Mouse (Mus musculus) forelimb bud, embryonic 11.5 days (tissue): Measurements from ENCODE around the gene Shbg.

Experiments
- DNase-seq: peaks from one replicate; pipeline ENCODE4 v3.0.0-alpha.2; 2012; ENCODE audit warnings: low read depth, low spot score

The Shbg gene

DNA sequence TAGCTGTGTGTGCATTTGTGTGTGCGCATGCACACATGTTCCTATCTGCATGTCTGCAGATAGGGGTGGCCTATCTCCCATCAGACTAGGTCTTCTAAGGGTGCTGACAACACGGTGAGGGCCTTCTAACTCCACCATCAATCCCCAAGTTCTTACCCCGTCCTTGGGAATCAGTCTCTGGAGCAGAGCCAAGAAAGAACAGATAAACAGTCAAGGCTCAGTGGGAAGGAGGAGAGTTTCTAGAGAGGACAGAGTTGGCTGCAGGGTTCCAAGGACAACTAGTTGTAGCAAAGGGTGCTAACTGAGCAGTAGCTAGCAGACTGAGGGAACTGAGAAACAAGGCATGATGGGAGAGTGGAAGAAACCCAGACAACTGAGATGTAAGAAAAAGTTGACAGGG, 15.9 kb downstream of the Shbg start:
- DNase-seq = no peak

- DNase-seq = peak; percentile 35
Observed at GRCm38 (mm10) chr11:69600098-69600497, 17.6 kb downstream of the Shbg start.

- DNase-seq = no peak
Observed at GRCm38 (mm10) chr11:69599436-69599835, 18.3 kb downstream of the Shbg start.

DNA sequence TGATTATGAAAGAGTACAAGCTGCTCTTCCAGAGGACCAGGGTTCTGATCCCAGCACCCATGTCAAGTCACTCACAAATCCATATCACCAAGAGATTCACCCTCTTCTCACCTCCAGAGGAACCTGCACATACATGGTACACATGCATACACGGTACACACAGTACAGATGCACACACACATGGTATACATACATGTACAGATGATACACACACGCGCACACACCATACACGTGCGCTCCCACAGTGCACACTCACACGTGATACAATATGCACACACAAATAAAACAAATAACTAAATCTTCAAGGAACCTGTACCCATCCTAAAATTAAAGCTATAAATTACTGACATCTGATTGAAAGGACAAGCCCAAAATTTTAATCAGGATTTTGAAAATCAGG, 22.9 kb downstream of the Shbg start:
- no peak for DNase-seq

DNA sequence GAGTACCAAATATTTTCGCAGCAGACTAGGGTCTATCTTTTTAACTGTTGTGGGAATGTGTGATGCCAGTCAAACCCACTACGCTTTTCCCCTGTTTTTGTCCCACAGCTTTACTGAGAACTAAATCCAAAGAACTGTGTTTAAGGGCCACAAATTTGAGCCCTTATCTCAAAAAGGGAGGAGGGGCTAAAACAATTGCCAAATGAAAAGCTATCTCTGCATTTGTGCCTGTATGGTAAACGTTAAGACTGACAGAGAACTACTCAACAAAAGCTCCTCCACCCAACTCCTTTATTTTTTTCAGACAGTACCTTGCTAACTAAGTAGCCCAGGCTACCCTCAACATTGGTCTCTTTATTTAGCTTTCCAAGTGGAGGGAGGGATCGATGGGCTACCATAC, 24.9 kb downstream of the Shbg start:
- no peak for DNase-seq

- DNase-seq = no peak
Observed at GRCm38 (mm10) chr11:69591899-69592637, 25.6 kb downstream of the Shbg start.

DNA sequence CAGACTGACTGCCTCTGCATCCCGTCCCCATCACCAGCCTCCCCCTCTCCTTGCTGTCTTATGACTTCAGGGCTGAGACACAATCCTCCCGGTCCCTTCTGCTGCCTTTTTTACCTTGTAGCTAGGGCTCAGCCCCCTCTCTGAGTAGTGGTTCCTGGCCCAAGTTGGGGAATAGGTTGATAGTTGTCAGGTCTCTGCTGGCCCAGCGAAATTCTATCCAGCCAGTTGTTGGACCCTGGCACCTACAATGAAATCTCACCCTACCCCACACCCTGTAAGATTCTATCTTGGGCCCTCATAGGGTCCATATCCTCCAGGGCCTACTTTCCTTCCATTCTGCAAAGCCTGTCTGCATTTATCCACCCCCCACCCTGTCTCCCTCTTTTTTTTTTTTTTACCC, 26.3 kb downstream of the Shbg start:
- no peak for DNase-seq

GRCm38 (mm10) chr11:69590622-69591021, 27.1 kb downstream of the Shbg start:
- no peak for DNase-seq

DNA sequence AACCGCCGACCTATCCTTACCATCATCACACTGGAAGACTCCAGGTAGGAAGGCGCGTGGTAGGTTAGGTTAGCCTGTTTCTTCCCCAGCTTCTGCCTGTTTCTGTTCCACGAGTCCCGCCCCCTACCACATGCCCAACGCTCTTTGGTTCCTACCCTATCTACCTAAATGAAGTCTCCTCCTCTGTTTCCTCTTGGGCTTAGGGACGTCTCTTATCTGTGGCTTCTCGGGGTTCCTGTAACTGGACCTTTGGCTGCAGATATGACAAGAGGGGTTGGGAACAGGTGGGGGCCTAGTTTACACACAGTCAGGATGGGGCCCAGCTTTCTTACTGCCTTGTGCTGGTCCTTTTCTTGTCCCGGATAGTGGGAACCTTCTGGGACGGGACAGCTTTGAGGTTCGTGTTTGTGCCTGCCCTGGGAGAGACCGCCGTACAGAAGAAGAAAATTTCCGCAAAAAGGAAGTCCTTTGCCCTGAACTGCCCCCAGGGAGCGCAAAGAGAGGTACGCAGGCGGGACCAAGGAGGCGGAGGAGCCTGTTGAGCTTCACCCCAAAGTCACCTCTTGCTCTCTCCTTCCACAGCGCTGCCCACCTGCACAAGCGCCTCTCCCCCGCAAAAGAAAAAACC, 28.4 kb downstream of the Shbg start:
- DNase-seq = no peak

- DNase-seq = no peak
Observed at GRCm38 (mm10) chr11:69585718-69586325, 31.9 kb downstream of the Shbg start.

DNA sequence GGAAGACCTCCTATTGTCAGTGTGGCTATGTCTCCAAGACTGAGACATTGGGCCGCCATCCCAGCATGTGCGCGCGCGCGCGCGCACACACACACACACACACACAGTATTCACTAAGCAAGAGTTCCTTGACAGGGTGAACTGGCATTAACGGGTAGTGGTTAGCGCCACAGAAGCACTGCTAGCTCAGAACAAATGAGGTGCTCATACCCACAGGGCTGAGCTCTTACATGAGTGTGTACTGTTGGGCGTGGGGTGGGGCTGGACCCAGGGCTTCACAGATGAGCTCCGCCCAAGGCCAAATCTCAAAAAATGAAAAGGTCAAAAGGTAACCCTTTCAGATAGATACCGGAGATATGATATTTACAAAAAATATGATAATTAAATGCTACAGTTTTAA, 32.8 kb downstream of the Shbg start:
- DNase-seq = no peak

- DNase-seq = no peak
Observed at GRCm38 (mm10) chr11:69584008-69584407, 33.7 kb downstream of the Shbg start.

GRCm38 (mm10) chr11:69582230-69582805, 35.4 kb downstream of the Shbg start:
- DNase-seq = no peak

- DNase-seq = no peak
Observed at GRCm38 (mm10) chr11:69581814-69582213, 35.9 kb downstream of the Shbg start.

DNA sequence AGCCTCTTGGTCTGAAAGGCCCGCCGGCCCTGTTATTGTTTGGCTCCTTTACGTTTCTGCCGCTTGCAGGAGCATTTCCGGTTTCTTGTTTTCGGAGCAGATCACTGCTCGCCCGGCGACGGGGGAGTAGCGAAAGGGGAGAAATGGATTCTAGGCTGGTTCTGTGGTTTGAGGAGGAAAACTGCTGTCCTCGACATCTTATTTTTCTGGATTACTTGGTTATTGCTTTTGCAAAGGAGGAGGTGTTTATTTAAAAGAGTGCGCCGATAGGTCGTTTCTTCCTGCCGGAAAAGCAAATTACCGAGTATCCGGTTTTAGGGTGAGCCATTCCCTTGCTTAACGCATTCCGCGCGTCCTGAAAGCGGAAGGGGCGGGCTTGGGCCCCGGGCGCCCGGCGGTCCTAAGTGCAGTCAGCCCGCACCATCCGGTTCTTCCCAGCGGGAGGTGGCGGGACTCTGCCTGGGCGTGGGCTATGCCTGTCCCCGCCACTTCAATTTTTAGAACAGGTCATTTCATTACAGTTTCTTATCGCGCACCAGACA, 36.5 kb downstream of the Shbg start:
- peak; percentile 94 for DNase-seq

DNA sequence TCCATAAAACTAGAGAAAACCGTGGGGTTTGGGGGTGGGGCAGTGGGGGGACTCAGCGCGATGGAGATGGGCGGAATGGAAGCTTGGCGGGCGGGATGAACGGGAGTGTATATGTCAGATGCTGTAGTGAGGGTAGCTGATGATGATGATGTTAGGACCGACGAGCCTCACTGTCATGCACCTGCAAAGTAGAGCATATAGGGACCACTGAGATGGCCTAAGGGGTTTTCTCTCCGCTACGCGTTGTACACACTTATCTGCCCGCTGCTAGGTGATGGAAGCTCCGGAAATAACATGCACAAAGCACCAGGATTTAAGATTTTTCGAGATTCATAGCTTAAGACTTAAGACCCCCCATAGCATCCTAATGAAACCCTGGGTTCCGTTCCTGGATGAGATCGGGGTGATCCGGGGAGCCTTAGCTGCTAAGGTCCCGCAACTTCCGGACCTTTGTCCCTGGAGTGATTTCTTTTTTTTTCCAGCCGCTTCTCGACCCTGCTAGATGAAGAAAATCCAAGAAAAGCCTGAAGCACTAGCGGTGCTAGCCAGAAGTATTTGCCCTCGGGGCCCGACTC, 37.0 kb downstream of the Shbg start:
- no peak for DNase-seq

GRCm38 (mm10) chr11:69580091-69580514, 37.6 kb downstream of the Shbg start, which contains the start of the genes Wrap53 and Trp53:
Gene Wrap53 (minus strand): TSS chr11:69580255.
Gene Trp53 (plus strand): TSS chr11:69580359.
- peak; percentile 95 for DNase-seq

- DNase-seq = peak; percentile 99
Observed at GRCm38 (mm10) chr11:69579128-69580017, 38.3 kb downstream of the Shbg start.

DNA sequence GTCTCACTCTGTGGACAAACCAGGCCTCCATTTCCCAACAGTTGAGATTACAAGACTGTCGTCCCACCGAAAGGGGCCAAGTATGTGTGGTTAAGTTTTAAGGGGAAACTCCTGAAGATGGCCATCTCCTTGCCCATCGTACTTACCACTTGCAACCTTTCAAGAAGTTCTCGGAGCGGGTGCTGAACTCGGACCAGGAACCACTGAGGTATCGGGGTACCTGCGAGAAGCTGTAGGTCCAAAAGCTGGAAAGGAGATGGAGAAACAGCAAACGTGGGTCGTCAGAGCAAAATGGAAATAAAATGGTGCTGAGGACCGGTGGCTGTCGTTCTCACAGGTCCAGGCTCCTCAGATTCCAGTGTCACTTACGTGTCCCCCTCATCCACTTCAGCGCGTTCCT, 39.4 kb downstream of the Shbg start:
- DNase-seq = no peak

- DNase-seq = no peak
Observed at GRCm38 (mm10) chr11:69576307-69576706, 41.4 kb downstream of the Shbg start.

GRCm38 (mm10) chr11:69575220-69575619, 42.5 kb downstream of the Shbg start:
- DNase-seq = no peak
